Mouse (Mus musculus): ENCODE results near the gene H2-K1. TPM values are rescaled to one million over a fixed set of nuclear protein-coding genes. Genes with fewer than 3 reads are reported as not detected.

The H2-K1 gene
- total RNA-seq, 1 experiment = 69.5 TPM

DNA sequence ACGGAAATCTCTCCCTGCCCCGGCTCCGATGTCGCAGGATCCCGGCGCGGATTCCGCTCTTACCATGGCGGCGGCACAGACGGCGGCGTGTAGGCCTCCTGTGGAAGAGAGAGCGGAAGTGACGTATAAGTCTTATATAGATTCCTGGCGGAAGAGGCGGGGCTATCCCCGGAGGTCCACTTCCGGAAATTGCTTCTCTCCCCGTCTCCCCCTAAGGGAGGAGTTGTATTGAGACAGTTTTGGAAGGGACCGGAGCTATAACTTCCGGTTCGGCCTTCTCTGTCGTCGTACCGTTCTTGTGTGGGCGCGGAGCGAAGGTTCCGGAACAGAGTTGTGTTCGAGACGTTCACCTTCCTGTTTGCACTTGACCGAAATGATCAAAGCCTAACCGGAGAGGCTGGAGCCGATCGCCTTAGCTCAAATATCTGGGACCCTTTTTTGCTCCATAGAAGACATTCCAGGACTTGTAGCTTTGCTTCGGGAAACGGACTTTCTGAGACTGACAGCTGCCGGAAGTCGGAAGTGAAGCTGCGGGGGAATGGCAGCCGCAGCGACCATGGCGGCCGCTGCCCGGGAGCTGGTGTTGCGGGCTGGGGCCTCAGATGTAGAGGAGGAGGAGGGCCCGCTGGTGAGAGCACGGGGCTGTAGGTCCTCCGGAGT lies 44.5 kb downstream of the H2-K1 start, which contains the start of the genes Vps52 and Rps18:
Gene Vps52 (plus strand): TSS at position 258 of the 660 bp plus-strand sequence.
Gene Rps18 (minus strand): TSS at position 447 of the 660 bp plus-strand sequence.
- TF ChIP-seq MAFK (IDR thresholded peaks at IDR 0.05; ENCODE audit: insufficient read depth, low read depth, low read length) (no peak), HCFC1 (IDR thresholded peaks at IDR 0.05; ENCODE audit: borderline replicate concordance, insufficient read depth, low read length) (peak; percentile 90), ZC3H11A (IDR thresholded peaks at IDR 0.05; ENCODE audit: borderline replicate concordance, low read depth, low read length) (no peak), ZNF384 (IDR thresholded peaks at IDR 0.05; ENCODE audit: low read depth, low read length) (no peak), CHD2 (IDR thresholded peaks at IDR 0.05; ENCODE audit: low read depth, low read length) (peak; percentile 50; the same call in 1 of the 2 replicates)
- Histone ChIP-seq H3K36me3 (ENCODE audit: control insufficient read depth, insufficient read depth, low read length, poor library complexity, severe bottlenecking) (peaks cover 42% of the 10 kb centered on the region), H3K9me3 (ENCODE audit: control insufficient read depth, insufficient read depth, low read depth, low read length) (no peaks in the 10 kb centered on the region), H3K4me3 (ENCODE audit: insufficient read depth in 1 of 2, low read depth in 1 of 2, low read length in 2 of 2, poor library complexity in 1 of 2, severe bottlenecking in 1 of 2) (peak within 1 kb of the TSS; percentile 90 to 96), H3K9ac (ENCODE audit: insufficient read depth, low read depth, low read length, poor library complexity, severe bottlenecking) (peak within 1 kb of the TSS; percentile 98), H3K27ac (ENCODE audit: insufficient read depth, low read depth, low read length, poor library complexity, severe bottlenecking) (peak within 1 kb of the TSS; percentile 91), H3K4me1 (ENCODE audit: control insufficient read depth in 2 of 2, insufficient read depth in 2 of 2, low read length in 2 of 2, poor library complexity in 1 of 2) (peaks cover 0 to 1% of the 10 kb centered on the region in 2 experiments; a peak in 1 of 4 replicates)
- in situ Hi-C loops (cut with MboI; ENCODE audit: low sequenced_read_pairs in 2 of 2, unreplicated experiment in 2 of 2) = no loop called here
- peak; percentile 96 for DNase-seq (ENCODE audit: low read depth, low spot score)

DNA sequence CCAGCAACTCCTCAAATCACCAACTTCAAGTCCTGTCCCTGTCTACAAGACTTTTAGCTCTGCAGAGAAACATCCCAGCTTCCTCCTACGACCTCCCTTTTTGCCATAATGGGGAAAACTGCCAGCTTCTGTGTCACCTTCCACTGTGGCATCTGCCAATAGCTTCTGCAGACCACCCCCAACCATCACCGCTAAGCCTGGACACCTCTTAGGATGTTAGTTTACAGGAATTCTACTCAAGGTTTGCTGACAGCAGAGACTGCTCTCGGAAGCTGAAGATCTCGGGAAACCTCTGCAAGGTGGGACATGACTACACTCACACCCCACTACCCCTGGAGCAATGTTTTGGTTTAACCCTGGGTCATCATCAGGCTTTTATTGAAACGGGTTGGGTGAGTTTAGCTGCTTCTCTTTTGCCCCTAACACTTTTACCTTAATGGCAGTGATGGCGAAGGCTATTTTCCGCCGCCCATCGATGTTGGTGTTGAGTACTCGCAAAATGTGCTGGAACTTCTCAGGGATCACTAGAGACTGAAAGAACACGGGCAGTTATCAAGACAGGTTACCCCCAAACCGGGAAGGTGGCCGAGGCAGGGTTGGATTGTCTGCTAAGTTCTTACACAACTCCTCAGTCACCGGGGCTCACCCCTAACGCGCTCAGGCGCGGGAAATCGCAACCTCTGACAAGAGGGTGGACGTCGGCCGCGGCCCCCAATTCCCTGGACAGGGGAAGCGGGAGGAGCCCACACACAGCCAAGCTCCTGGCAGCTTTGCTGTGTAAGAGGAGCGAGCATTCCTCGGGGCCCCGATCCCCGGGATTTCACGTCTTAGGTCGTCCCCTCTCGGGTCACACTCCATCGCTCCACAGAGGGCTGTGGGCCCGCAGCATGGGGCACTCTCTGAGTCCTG lies 45.2 kb downstream of the H2-K1 start:
- Histone ChIP-seq H3K4me3 (ENCODE audit: insufficient read depth in 1 of 2, low read depth in 1 of 2, low read length in 2 of 2, poor library complexity in 1 of 2, severe bottlenecking in 1 of 2) (peak overlapping the region; percentile 90 to 96), H3K9me3 (ENCODE audit: control insufficient read depth, insufficient read depth, low read depth, low read length) (no peaks in the 10 kb centered on the region), H3K27ac (ENCODE audit: insufficient read depth, low read depth, low read length, poor library complexity, severe bottlenecking) (peak overlapping the region; percentile 91), H3K9ac (ENCODE audit: insufficient read depth, low read depth, low read length, poor library complexity, severe bottlenecking) (peak overlapping the region; percentile 98), H3K4me1 (ENCODE audit: control insufficient read depth in 2 of 2, insufficient read depth in 2 of 2, low read length in 2 of 2, poor library complexity in 1 of 2) (peaks cover 0 to 4% of the 10 kb centered on the region in 2 experiments; a peak in 1 of 4 replicates), H3K36me3 (ENCODE audit: control insufficient read depth, insufficient read depth, low read length, poor library complexity, severe bottlenecking) (peaks cover 42% of the 10 kb centered on the region)
- in situ Hi-C loops (cut with MboI; ENCODE audit: low sequenced_read_pairs in 2 of 2, unreplicated experiment in 2 of 2) = no loop called here
- TF ChIP-seq CHD2 (IDR thresholded peaks at IDR 0.05; ENCODE audit: low read depth, low read length) (no peak), HCFC1 (IDR thresholded peaks at IDR 0.05; ENCODE audit: borderline replicate concordance, insufficient read depth, low read length) (no peak), MAFK (IDR thresholded peaks at IDR 0.05; ENCODE audit: insufficient read depth, low read depth, low read length) (no peak), ZC3H11A (IDR thresholded peaks at IDR 0.05; ENCODE audit: borderline replicate concordance, low read depth, low read length) (no peak), ZNF384 (IDR thresholded peaks at IDR 0.05; ENCODE audit: low read depth, low read length) (no peak)
- DNase-seq (ENCODE audit: low read depth, low spot score) = no peak

GRCm38 (mm10) chr17:33953961-33954565 lies 46.1 kb downstream of the H2-K1 start:
- no peak for DNase-seq (ENCODE audit: low read depth, low spot score)
- Histone ChIP-seq H3K4me1 (ENCODE audit: control insufficient read depth in 2 of 2, insufficient read depth in 2 of 2, low read length in 2 of 2, poor library complexity in 1 of 2) (peaks cover 0 to 4% of the 10 kb centered on the region in 2 experiments; a peak in 1 of 4 replicates), H3K9ac (ENCODE audit: insufficient read depth, low read depth, low read length, poor library complexity, severe bottlenecking) (peak overlapping the region; percentile 98), H3K9me3 (ENCODE audit: control insufficient read depth, insufficient read depth, low read depth, low read length) (no peaks in the 10 kb centered on the region), H3K36me3 (ENCODE audit: control insufficient read depth, insufficient read depth, low read length, poor library complexity, severe bottlenecking) (peaks cover 44% of the 10 kb centered on the region), H3K4me3 (ENCODE audit: insufficient read depth in 1 of 2, low read depth in 1 of 2, low read length in 2 of 2, poor library complexity in 1 of 2, severe bottlenecking in 1 of 2) (peak overlapping the region; percentile 90 to 96), H3K27ac (ENCODE audit: insufficient read depth, low read depth, low read length, poor library complexity, severe bottlenecking) (peak overlapping the region; percentile 91)
- in situ Hi-C loops (cut with MboI; ENCODE audit: low sequenced_read_pairs in 2 of 2, unreplicated experiment in 2 of 2) = no loop called here
- TF ChIP-seq ZC3H11A (IDR thresholded peaks at IDR 0.05; ENCODE audit: borderline replicate concordance, low read depth, low read length) (no peak), MAFK (IDR thresholded peaks at IDR 0.05; ENCODE audit: insufficient read depth, low read depth, low read length) (no peak), CHD2 (IDR thresholded peaks at IDR 0.05; ENCODE audit: low read depth, low read length) (no peak)

- peak overlapping the region; percentile 91; the same call in 1 of the 2 replicates for H3K27ac ChIP-seq (ENCODE audit: insufficient read depth, low read depth, low read length, poor library complexity, severe bottlenecking)
- in situ Hi-C loops (cut with MboI; ENCODE audit: low sequenced_read_pairs in 2 of 2, unreplicated experiment in 2 of 2) = no loop called here
- TF ChIP-seq ZC3H11A (IDR thresholded peaks at IDR 0.05; ENCODE audit: borderline replicate concordance, low read depth, low read length) (no peak), ZNF384 (IDR thresholded peaks at IDR 0.05; ENCODE audit: low read depth, low read length) (no peak), MAFK (IDR thresholded peaks at IDR 0.05; ENCODE audit: insufficient read depth, low read depth, low read length) (no peak), HCFC1 (IDR thresholded peaks at IDR 0.05; ENCODE audit: borderline replicate concordance, insufficient read depth, low read length) (no peak), CHD2 (IDR thresholded peaks at IDR 0.05; ENCODE audit: low read depth, low read length) (no peak)
- peak overlapping the region; percentile 90 to 96 for H3K4me3 ChIP-seq (ENCODE audit: insufficient read depth in 1 of 2, low read depth in 1 of 2, low read length in 2 of 2, poor library complexity in 1 of 2, severe bottlenecking in 1 of 2)
- H3K9ac ChIP-seq (ENCODE audit: insufficient read depth, low read depth, low read length, poor library complexity, severe bottlenecking) = peak overlapping the region; percentile 98; the same call in 1 of the 2 replicates
- DNase-seq (ENCODE audit: low read depth, low spot score) = no peak
- H3K4me1 ChIP-seq (ENCODE audit: control insufficient read depth in 2 of 2, insufficient read depth in 2 of 2, low read length in 2 of 2, poor library complexity in 1 of 2) = peaks cover 0 to 8% of the 10 kb centered on the region in 2 experiments; a peak in 1 of 4 replicates
- H3K36me3 ChIP-seq (ENCODE audit: control insufficient read depth, insufficient read depth, low read length, poor library complexity, severe bottlenecking) = peaks cover 44% of the 10 kb centered on the region
- H3K9me3 ChIP-seq (ENCODE audit: control insufficient read depth, insufficient read depth, low read depth, low read length) = no peaks in the 10 kb centered on the region
These were observed 46.8 kb downstream of the H2-K1 start for GRCm38 (mm10) chr17:33953310-33953709.

All from ES-E14 (cell line).